Mouse (Mus musculus): ENCODE data around the gene Hoxd8.

GRCm38 (mm10) chr2:74688795-74689573 is 15.4 kb upstream of the Hoxd8 start:
- no peak for TF ChIP-seq GATA1 (IDR thresholded peaks at IDR 0.05; ENCODE audit: borderline replicate concordance, low read length)
- no peak for TF ChIP-seq FLI1 (IDR thresholded peaks at IDR 0.05; ENCODE audit: low read length)
